Mouse (Mus musculus) hindbrain, embryonic 14.5 days (tissue): ENCODE data around the gene Olfr943. TPM values are rescaled to one million over a fixed set of nuclear protein-coding genes. Genes with fewer than 3 reads are reported as not detected.

ENCODE experiments used
- ATAC-seq: fragments of 200-750 bp; cut with Nextera tagmentation; 2 replicates; pipeline ENCODE4 v1.8.0; 2017; ENCODE audit warnings: moderate number of reproducible peaks, mild to moderate bottlenecking, moderate TSS enrichment, moderate library complexity; ENCODE audit not compliant: low FRiP score
- DNase-seq: peaks from one replicate; pipeline ENCODE4 v3.0.0-alpha.2; 2015; ENCODE audit warnings: low spot score
- H3K27ac ChIP-seq: fragments of 300-500 bp; sonication (generic); 2 replicates; pipeline ENCODE4 v1.5.1; 2014; ENCODE audit warnings: mild to moderate bottlenecking, moderate library complexity
- H3K27me3 ChIP-seq: fragments of 300-500 bp; sonication (generic); 2 replicates; pipeline ENCODE4 v1.6.1; 2014; ENCODE audit warnings: mild to moderate bottlenecking, low read length, mixed read lengths; ENCODE audit not compliant: control insufficient read depth, insufficient read depth
- H3K36me3 ChIP-seq: fragments of 300-500 bp; sonication (generic); replicated peaks from 2 replicates; pipeline ENCODE4 v1.6.1; 2014; ENCODE audit not compliant: control insufficient read depth, insufficient read depth
- H3K4me1 ChIP-seq: fragments of 300-500 bp; sonication (generic); replicated peaks from 2 replicates; pipeline ENCODE4 v1.6.1; 2014; ENCODE audit warnings: antibody characterized with exemption, low read length, mixed read lengths; ENCODE audit not compliant: control insufficient read depth, insufficient read depth
- H3K4me2 ChIP-seq: fragments of 300-500 bp; sonication (generic); replicated peaks from 2 replicates; pipeline ENCODE4 v1.6.1; 2014; ENCODE audit warnings: mild to moderate bottlenecking, moderate library complexity
- H3K4me3 ChIP-seq: fragments of 300-500 bp; sonication (generic); replicated peaks from 2 replicates; pipeline ENCODE4 v1.5.1; 2014; ENCODE audit warnings: mild to moderate bottlenecking, low read length
- H3K9ac ChIP-seq: fragments of 300-500 bp; sonication (generic); 2 replicates; pipeline ENCODE4 v1.6.1; 2014
- H3K9me3 ChIP-seq: fragments of 300-500 bp; sonication (generic); 2 replicates; pipeline ENCODE4 v1.6.1; 2016; ENCODE audit warnings: low read length; ENCODE audit not compliant: control insufficient read depth
- WGBS: fragments of 180-500 bp; shearing (Covaris S2); extraction: QIAGEN DNeasy Blood & Tissue Kit; methylation state at CpG from one replicate; pipeline ENCODE4 v1.1.7; 2014; 5-methylcytosine and 5-hydroxymethylcytosine counted together
- polyA plus RNA-seq: library from polyadenylated mRNA; unstranded; fragments of >200 nt; fragmentation: Nextera tagmentation; extraction: Ambion mirVana; gene quantifications from 2 replicates; pipeline ENCODE4 v1.2.1, GENCODE M21; 2014

Olfr943 gene
- polyA plus RNA-seq: not detected in 2 replicates

DNA sequence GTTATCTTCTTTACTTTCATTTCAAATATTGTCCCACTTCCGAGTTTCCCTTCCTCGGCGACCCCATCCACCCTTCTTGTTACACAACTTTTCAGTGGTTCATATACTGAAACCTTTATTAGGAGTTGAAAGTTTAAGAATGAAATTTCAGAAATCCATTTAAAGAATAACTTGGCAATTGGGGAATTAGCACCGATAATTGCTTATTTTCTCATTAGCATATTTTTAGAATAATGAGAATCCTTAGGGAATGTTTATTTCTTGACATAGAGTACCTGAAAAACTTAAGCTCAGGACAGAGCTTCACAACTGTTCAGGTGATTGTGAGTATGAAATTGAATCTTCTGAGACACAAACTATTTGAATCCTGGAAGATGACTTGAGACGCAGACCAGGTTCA is at the start of gene Olfr943:
Olfr943 (plus strand) TSS at position 301 of the 400 bp plus-strand sequence.
- Histone ChIP-seq H3K27ac (no peak within 1 kb of the TSS), H3K36me3 (no peaks in the 10 kb centered on the region), H3K9me3 (no peaks in the 10 kb centered on the region), H3K4me3 (no peak within 1 kb of the TSS), H3K27me3 (no peaks in the 10 kb centered on the region), H3K9ac (no peak within 1 kb of the TSS), H3K4me2 (no peak within 1 kb of the TSS), H3K4me1 (no peaks in the 10 kb centered on the region)
- ATAC-seq: no peak
- DNase-seq: no peak
- WGBS: 92% methylated on average over 5 of the region's 5 CpGs

DNA sequence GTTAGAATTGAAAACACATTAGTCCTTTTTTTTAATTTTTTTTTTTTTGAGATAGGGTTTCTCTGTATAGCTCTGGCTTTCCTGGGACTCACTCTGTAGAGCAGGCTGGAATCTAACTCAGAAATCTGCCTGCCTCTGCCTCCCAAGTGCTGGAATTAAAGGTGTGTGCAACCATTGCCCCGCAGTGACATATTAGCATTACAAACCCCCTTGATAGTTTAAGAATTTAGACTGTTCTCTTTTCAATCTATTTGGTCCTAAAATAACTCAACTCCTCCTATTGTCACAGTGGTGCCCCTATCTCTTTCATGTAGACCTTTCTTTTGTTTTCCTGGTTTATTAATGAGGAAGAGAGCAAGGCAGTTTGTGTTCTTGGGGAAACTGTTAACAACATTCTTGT is 38.8 kb upstream of the Olfr943 start:
- Histone ChIP-seq H3K27me3 (no peaks in the 10 kb centered on the region), H3K36me3 (no peaks in the 10 kb centered on the region), H3K4me2 (no peak overlapping the region), H3K9ac (no peak overlapping the region), H3K4me1 (no peaks in the 10 kb centered on the region), H3K27ac (no peak overlapping the region), H3K9me3 (no peaks in the 10 kb centered on the region), H3K4me3 (no peak overlapping the region)
- 89% methylated on average over 1 of the region's 1 CpGs for WGBS
- DNase-seq: no peak
- no peak for ATAC-seq

DNA sequence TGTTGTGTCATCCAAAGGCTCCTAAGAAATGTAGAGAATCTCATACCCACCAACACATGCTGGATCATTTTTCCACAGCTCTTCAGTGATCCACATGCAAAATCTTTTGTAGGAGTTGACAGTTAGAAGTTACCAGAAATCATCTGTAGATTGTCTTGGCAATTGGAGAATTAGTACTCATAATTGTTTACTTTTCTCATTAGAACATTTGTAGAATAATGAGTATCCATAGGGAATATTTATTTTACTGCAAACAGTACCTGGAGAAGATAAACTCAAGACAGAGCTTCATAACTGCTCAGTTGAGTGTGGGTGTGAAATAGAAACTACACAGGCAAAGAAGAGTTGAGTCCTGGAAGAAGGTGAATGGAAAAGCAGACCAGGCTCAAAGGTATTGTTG is 38.3 kb upstream of the Olfr943 start, which contains the start of gene Olfr27:
Olfr27 (plus strand) TSS at position 301 of the 400 bp plus-strand sequence.
- Histone ChIP-seq H3K9me3 (no peaks in the 10 kb centered on the region), H3K4me1 (no peaks in the 10 kb centered on the region), H3K36me3 (no peaks in the 10 kb centered on the region), H3K4me2 (no peak within 1 kb of the TSS), H3K9ac (no peak within 1 kb of the TSS), H3K27me3 (no peaks in the 10 kb centered on the region), H3K27ac (no peak within 1 kb of the TSS), H3K4me3 (no peak within 1 kb of the TSS)
- no peak for DNase-seq
- no peak for ATAC-seq

DNA sequence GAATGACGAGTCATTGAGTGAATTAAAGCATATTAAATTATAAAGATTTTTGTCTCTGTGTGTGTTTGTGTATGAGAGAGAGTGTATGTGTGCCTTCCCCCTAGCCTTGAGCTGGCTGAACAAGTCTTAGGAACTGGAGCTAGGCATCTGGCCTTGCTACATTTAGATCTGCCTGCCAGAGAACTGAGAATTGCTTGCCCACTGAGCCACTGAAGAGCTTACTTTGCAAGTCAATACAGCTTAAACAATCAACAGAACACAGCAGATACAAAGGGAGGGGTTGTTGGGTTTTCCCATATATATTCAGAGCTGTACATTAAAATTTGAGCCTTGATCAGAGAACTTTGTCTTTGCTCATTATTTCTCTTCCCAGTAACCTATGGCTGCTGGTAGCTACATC is 13.7 kb upstream of the Olfr943 start:
- Histone ChIP-seq H3K27ac (no peak overlapping the region), H3K9ac (no peak overlapping the region), H3K4me2 (no peak overlapping the region), H3K27me3 (no peaks in the 10 kb centered on the region), H3K36me3 (no peaks in the 10 kb centered on the region), H3K4me1 (no peaks in the 10 kb centered on the region), H3K9me3 (no peaks in the 10 kb centered on the region), H3K4me3 (no peak overlapping the region)
- DNase-seq (no peak), ATAC-seq (no peak)
- WGBS: 58% methylated on average over 1 of the region's 1 CpGs

DNA sequence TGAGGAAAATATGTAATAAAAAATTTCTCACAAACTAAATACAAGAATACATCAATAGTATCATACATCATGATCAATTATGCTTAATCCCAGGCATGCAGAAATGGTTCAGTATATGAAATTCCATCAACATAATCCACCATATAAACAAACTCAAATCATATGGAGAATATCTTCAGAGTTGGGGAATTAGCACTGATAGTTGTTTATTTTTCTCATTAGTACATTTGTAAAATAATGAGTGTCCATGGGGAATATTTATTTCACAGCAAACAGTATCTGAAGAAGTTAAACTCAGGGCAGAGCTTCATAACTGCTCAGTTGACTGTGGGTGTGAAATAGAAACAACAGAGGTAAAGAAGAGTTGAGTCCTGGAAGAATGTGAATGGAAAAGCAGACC is 35.5 kb downstream of the Olfr943 start, which contains the start of gene Olfr944:
Olfr944 (plus strand) TSS at position 301 of the 400 bp plus-strand sequence.
- Histone ChIP-seq H3K4me2 (no peak within 1 kb of the TSS), H3K9ac (no peak within 1 kb of the TSS), H3K9me3 (no peaks in the 10 kb centered on the region), H3K36me3 (no peaks in the 10 kb centered on the region), H3K27me3 (no peaks in the 10 kb centered on the region), H3K4me1 (no peaks in the 10 kb centered on the region), H3K27ac (no peak within 1 kb of the TSS), H3K4me3 (no peak within 1 kb of the TSS)
- no peak for ATAC-seq
- DNase-seq: no peak

Other genes starting within 250 kb of the Olfr943 start
- gene Olfr930, start 236.5 kb upstream of the Olfr943 start, polyA plus RNA-seq: not detected in 2 replicates
- not detected in 2 replicates for gene Olfr933, start 194.0 kb upstream of the Olfr943 start, polyA plus RNA-seq
- gene Olfr934, start 178.0 kb upstream of the Olfr943 start, polyA plus RNA-seq: not detected in 2 replicates
- not detected in 2 replicates for gene Olfr935, start 166.6 kb upstream of the Olfr943 start, polyA plus RNA-seq
- not detected in 2 replicates for gene Olfr146, start 142.9 kb upstream of the Olfr943 start, polyA plus RNA-seq
- gene Olfr937, start 101.4 kb upstream of the Olfr943 start, polyA plus RNA-seq: not detected in 2 replicates
- not detected in 2 replicates for gene Olfr938, start 87.4 kb upstream of the Olfr943 start, polyA plus RNA-seq
- gene Olfr27, start 38.2 kb upstream of the Olfr943 start, polyA plus RNA-seq: not detected in 2 replicates
- not detected in 2 replicates for gene Olfr944, start 35.6 kb downstream of the Olfr943 start, polyA plus RNA-seq
- not detected in 2 replicates for gene Olfr1537, start 83.7 kb downstream of the Olfr943 start, polyA plus RNA-seq
- gene Olfr945, start 110.5 kb downstream of the Olfr943 start, polyA plus RNA-seq: not detected in 2 replicates
- not detected in 2 replicates for gene Olfr948, start 159.7 kb downstream of the Olfr943 start, polyA plus RNA-seq
- gene Olfr951, start 221.1 kb downstream of the Olfr943 start, polyA plus RNA-seq: not detected in 2 replicates